Mouse (Mus musculus) brain, embryonic 14.5 days (tissue): ENCODE data around the gene Baiap2.

Experiments
- CTCF ChIP-seq: fragments of 200-500 bp; IDR thresholded peaks from 2 replicates; pipeline ENCODE4 v1.5.1; 2012; ENCODE audit warnings: inconsistent platforms, mild to moderate bottlenecking, moderate library complexity, borderline replicate concordance; ENCODE audit not compliant: insufficient read depth, insufficient read length; ENCODE audit errors: extremely low read depth
- POLR2A ChIP-seq: fragments of 200-500 bp; IDR thresholded peaks from 2 replicates; pipeline ENCODE4 v1.6.1; 2012; ENCODE audit warnings: mild to moderate bottlenecking, inconsistent platforms, borderline replicate concordance; ENCODE audit not compliant: poor library complexity, insufficient read depth, insufficient read length, severe bottlenecking; ENCODE audit errors: extremely low read depth

DNA sequence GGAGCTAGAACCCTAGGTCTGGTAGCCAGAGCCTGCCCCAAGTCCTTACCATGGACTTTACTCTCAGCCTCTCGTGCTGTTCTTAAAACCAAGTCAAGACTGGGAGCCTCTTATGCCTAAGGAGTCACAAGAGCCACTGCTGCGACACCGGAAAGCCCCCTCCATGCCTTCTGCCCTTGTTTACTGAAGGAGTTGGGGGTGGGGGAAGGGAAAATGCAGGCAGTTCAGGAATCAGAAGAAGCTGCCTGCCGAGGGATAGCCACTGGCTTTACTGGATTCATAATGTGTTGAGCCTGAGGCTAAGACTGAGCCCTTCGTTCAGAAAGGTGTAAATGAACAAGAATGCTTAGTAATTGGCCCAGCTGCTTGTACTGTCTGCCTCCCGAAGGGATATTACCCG, 29.7 kb upstream of the Baiap2 start:
- TF ChIP-seq POLR2A (no peak), CTCF (no peak)
